Comparison of ENCODE assay signal across 18 mouse cellular contexts in genomic region chr15:97748309-97748708, GRCm38 (mm10). TPM values are rescaled to one million over a fixed set of nuclear protein-coding genes. Genes with fewer than 3 reads are reported as not detected.
DNase-seq lines count a peak whose midpoint lies in the region; ATAC-seq lines count a peak whose summit lies in the region.
"Had no signal": no experiment of that assay in that cellular context is flagged by ENCODE, and none has a peak within 500 bp of the region (broad histone marks: within the 10 kb centered on the region; RNA-seq: fewer than 3 reads in every experiment).

No protein-coding gene starts in this region.

- intact Hi-C loops in heart, postnatal 36 days (cut with DNase I) = no loop called here

- peaks cover 63% of the 10 kb centered on the region for H3K4me1 ChIP-seq in heart, embryonic 10.5 days
- peaks cover 34% of the 10 kb centered on the region for H3K4me1 ChIP-seq in midbrain, embryonic 10.5 days
- peaks cover 19% of the 10 kb centered on the region for H3K4me1 ChIP-seq in midbrain, embryonic 14.5 days (ENCODE audit: control insufficient read depth, insufficient read depth, low read length)
- peaks cover 61% of the 10 kb centered on the region for H3K4me1 ChIP-seq in liver, embryonic 15.5 days (replicated peaks)

- ATAC-seq in midbrain, embryonic 14.5 days (ENCODE audit: low FRiP score, low TSS enrichment) = no peak
- ATAC-seq in liver, embryonic 15.5 days (ENCODE audit: insufficient read depth) = 0 out of 2 replicates have a peak, but pooled peaks have one; percentile 21

- H3K9ac ChIP-seq in midbrain, embryonic 14.5 days (replicated peaks; ENCODE audit: low read length) = no peak overlapping the region
- 0 out of 2 replicates have a peak overlapping the region, but pooled peaks have one; percentile 2 for H3K9ac ChIP-seq in liver, embryonic 15.5 days
- H3K9ac ChIP-seq: limb, embryonic 13.5 days had no signal

- H3K4me2 ChIP-seq in midbrain, embryonic 14.5 days (ENCODE audit: low read length) = no peak overlapping the region
- peak overlapping the region; percentile 20; the same call in 1 of the 2 replicates for H3K4me2 ChIP-seq in liver, embryonic 15.5 days
- H3K4me2 ChIP-seq: limb, embryonic 13.5 days had no signal

- no peaks in the 10 kb centered on the region for H3K9me3 ChIP-seq in heart, embryonic 10.5 days
- H3K9me3 ChIP-seq in midbrain, embryonic 10.5 days (replicated peaks) = no peaks in the 10 kb centered on the region
- no peaks in the 10 kb centered on the region for H3K9me3 ChIP-seq in midbrain, embryonic 14.5 days (ENCODE audit: control insufficient read depth, low read length)
- no peaks in the 10 kb centered on the region for H3K9me3 ChIP-seq in liver, embryonic 15.5 days (replicated peaks)
- H3K9me3 ChIP-seq: limb, embryonic 13.5 days had no signal

- peak; percentile 88 for DNase-seq in heart, embryonic 10.5 days (ENCODE audit: low spot score)
- no peak for DNase-seq in heart, postnatal 36 days
- peak; percentile 51 for DNase-seq in midbrain, embryonic 10.5 days (ENCODE audit: low spot score)
- DNase-seq in midbrain, embryonic 14.5 days = no peak
- DNase-seq in thymus, postnatal 4 days = peak; percentile 82
- no peak for DNase-seq in ovary, postnatal 10 days (ENCODE audit: low spot score)
- DNase-seq in testis, postnatal 10 days (ENCODE audit: low spot score) = no peak
- DNase-seq: B cell, adult 2 months; cerebellum, adult 11-12 months; heart, adult 2 months; kidney, adult 18-20 months; kidney, postnatal 4 days; lung, postnatal 10 days; right cerebral cortex, postnatal 14 days had no signal

- H3K36me3 ChIP-seq in heart, embryonic 10.5 days = peaks cover 30% of the 10 kb centered on the region; the same call in 1 of the 2 replicates
- no peaks in the 10 kb centered on the region for H3K36me3 ChIP-seq in midbrain, embryonic 10.5 days
- H3K36me3 ChIP-seq in midbrain, embryonic 14.5 days (ENCODE audit: control insufficient read depth, insufficient read depth, low read length) = no peaks in the 10 kb centered on the region
- H3K36me3 ChIP-seq in liver, embryonic 15.5 days (replicated peaks) = no peaks in the 10 kb centered on the region
- H3K36me3 ChIP-seq: limb, embryonic 13.5 days had no signal

- no peaks in the 10 kb centered on the region for H3K27me3 ChIP-seq in heart, embryonic 10.5 days (ENCODE audit: insufficient read depth, poor library complexity, severe bottlenecking)
- no peaks in the 10 kb centered on the region for H3K27me3 ChIP-seq in midbrain, embryonic 10.5 days (ENCODE audit: low read depth, poor library complexity, severe bottlenecking)
- no peaks in the 10 kb centered on the region for H3K27me3 ChIP-seq in midbrain, embryonic 14.5 days (ENCODE audit: control insufficient read depth, insufficient read depth, low read length)
- H3K27me3 ChIP-seq in liver, embryonic 15.5 days = no peaks in the 10 kb centered on the region
- H3K27me3 ChIP-seq: limb, embryonic 13.5 days had no signal

- 25% methylated on average over 10 of the region's 10 CpGs for WGBS in heart, embryonic 10.5 days
- WGBS in midbrain, embryonic 10.5 days = 42% methylated on average over 10 of the region's 10 CpGs
- WGBS in midbrain, embryonic 14.5 days = 12% methylated on average over 10 of the region's 10 CpGs
- 27% methylated on average over 10 of the region's 10 CpGs for WGBS in liver, embryonic 15.5 days (ENCODE audit: insufficient replicate concordance)

- H3K27ac ChIP-seq in heart, embryonic 10.5 days = peak overlapping the region; percentile 69
- H3K27ac ChIP-seq in midbrain, embryonic 10.5 days (replicated peaks) = peak overlapping the region; percentile 43
- no peak overlapping the region for H3K27ac ChIP-seq in midbrain, embryonic 14.5 days (replicated peaks; ENCODE audit: low read depth, low read length)
- no peak overlapping the region for H3K27ac ChIP-seq in liver, embryonic 15.5 days (replicated peaks)
- H3K27ac ChIP-seq: heart, adult 2 months; limb, embryonic 13.5 days had no signal

- H3K4me3 ChIP-seq in heart, embryonic 10.5 days = peak overlapping the region; percentile 15; the same call in 1 of the 2 replicates
- H3K4me3 ChIP-seq in midbrain, embryonic 10.5 days = no peak overlapping the region
- no peak overlapping the region for H3K4me3 ChIP-seq in midbrain, embryonic 14.5 days (replicated peaks; ENCODE audit: low read depth, low read length)
- H3K4me3 ChIP-seq in liver, embryonic 15.5 days (replicated peaks) = no peak overlapping the region
- H3K4me3 ChIP-seq: erythroblast, embryonic 14.5 days; heart, adult 2 months; limb, embryonic 13.5 days had no signal

RNA-seq across cellular contexts. Expression of gene Endou, which starts 17.2 kb away (rescaled TPM):
- 0.11 and 0.18 TPM in 2 replicates for polyA plus RNA-seq in heart, embryonic 10.5 days (2016; fragmentation: Nextera tagmentation; extraction: Ambion mirVana)
- 1 to 10 TPM; 1.3 to 2.2 TPM for total RNA-seq in heart, postnatal 36 days (2021)
- polyA plus RNA-seq in midbrain, embryonic 10.5 days (2016; fragmentation: Nextera tagmentation; extraction: Ambion mirVana) = 0.12 and 0.26 TPM in 2 replicates
- polyA plus RNA-seq in midbrain, embryonic 14.5 days (2014; fragmentation: Nextera tagmentation; extraction: Ambion mirVana) = 0.14 TPM in 1 of 2 replicates, not detected in the other
- 0.10 and 0.18 TPM in 2 replicates for polyA plus RNA-seq in liver, embryonic 15.5 days (2015; fragmentation: Nextera tagmentation; extraction: Ambion mirVana)
- polyA plus RNA-seq: erythroblast, embryonic 14.5 days; neural tube, embryonic 14.5 days had no signal

RNA-seq across cellular contexts. Expression of gene Rapgef3, which starts 19.5 kb away (rescaled TPM):
- 10.2 and 13.4 TPM in 2 replicates for polyA plus RNA-seq in heart, embryonic 10.5 days (2016; fragmentation: Nextera tagmentation; extraction: Ambion mirVana)
- 10 to 100 TPM; 25.4 to 27.4 TPM for total RNA-seq in heart, postnatal 36 days (2021)
- 5.3 and 6.0 TPM in 2 replicates for polyA plus RNA-seq in midbrain, embryonic 10.5 days (2016; fragmentation: Nextera tagmentation; extraction: Ambion mirVana)
- polyA plus RNA-seq in midbrain, embryonic 14.5 days (2014; fragmentation: Nextera tagmentation; extraction: Ambion mirVana) = 7.2 and 8.8 TPM in 2 replicates
- 1.7 and 2.1 TPM in 2 replicates for polyA plus RNA-seq in liver, embryonic 15.5 days (2015; fragmentation: Nextera tagmentation; extraction: Ambion mirVana)
- polyA plus RNA-seq: erythroblast, embryonic 14.5 days had no signal

RNA-seq across cellular contexts. Expression of gene Slc48a1, which starts 30.0 kb away (rescaled TPM):
- 32.1 and 41.1 TPM in 2 replicates for polyA plus RNA-seq in heart, embryonic 10.5 days (2016; fragmentation: Nextera tagmentation; extraction: Ambion mirVana)
- total RNA-seq in heart, postnatal 36 days (2021) = 10 to 100 TPM; 73.3 to 84.1 TPM
- 30.5 and 36.3 TPM in 2 replicates for polyA plus RNA-seq in midbrain, embryonic 10.5 days (2016; fragmentation: Nextera tagmentation; extraction: Ambion mirVana)
- 72.9 and 100 TPM in 2 replicates for polyA plus RNA-seq in midbrain, embryonic 14.5 days (2014; fragmentation: Nextera tagmentation; extraction: Ambion mirVana)
- 101 and 106 TPM in 2 replicates for polyA plus RNA-seq in liver, embryonic 15.5 days (2015; fragmentation: Nextera tagmentation; extraction: Ambion mirVana)

RNA-seq across cellular contexts. Expression of gene Rpap3, which starts 42.7 kb away (rescaled TPM):
- 24.0 and 27.1 TPM in 2 replicates for polyA plus RNA-seq in heart, embryonic 10.5 days (2016; fragmentation: Nextera tagmentation; extraction: Ambion mirVana)
- total RNA-seq in heart, postnatal 36 days (2021) = 10 to 100 TPM; 13.1 to 15.7 TPM
- polyA plus RNA-seq in midbrain, embryonic 10.5 days (2016; fragmentation: Nextera tagmentation; extraction: Ambion mirVana) = 40.4 and 41.7 TPM in 2 replicates
- polyA plus RNA-seq in midbrain, embryonic 14.5 days (2014; fragmentation: Nextera tagmentation; extraction: Ambion mirVana) = 45.5 and 50.3 TPM in 2 replicates
- 6.5 and 6.9 TPM in 2 replicates for polyA plus RNA-seq in liver, embryonic 15.5 days (2015; fragmentation: Nextera tagmentation; extraction: Ambion mirVana)

Comparison
In these comparisons a context has a peak if more than half of its experiments do, and no peak if none do; other contexts are left out.
1. DNase-seq: peak in heart, embryonic 10.5 days (single experiment), midbrain, embryonic 10.5 days (single experiment) and thymus, postnatal 4 days (single experiment); none in heart, postnatal 36 days (0 of 2), midbrain, embryonic 14.5 days (single experiment), ovary, postnatal 10 days (single experiment) and testis, postnatal 10 days (single experiment).
2. H3K27ac ChIP-seq: peak in heart, embryonic 10.5 days (single experiment) and midbrain, embryonic 10.5 days (single experiment); none in midbrain, embryonic 14.5 days (single experiment) and liver, embryonic 15.5 days (single experiment).